Mouse (Mus musculus): ENCODE results near the gene Stx1b. TPM values are rescaled to one million over a fixed set of nuclear protein-coding genes. Genes with fewer than 3 reads are reported as not detected.
"Not testable (repeated sequence)": the region's sequence is repeated elsewhere in the genome, so short reads cannot be mapped to it uniquely, and the experiment has no call there.

Stx1b gene
- total RNA-seq, 2 experiments from 2014 or later = 336 to 351 TPM

DNA sequence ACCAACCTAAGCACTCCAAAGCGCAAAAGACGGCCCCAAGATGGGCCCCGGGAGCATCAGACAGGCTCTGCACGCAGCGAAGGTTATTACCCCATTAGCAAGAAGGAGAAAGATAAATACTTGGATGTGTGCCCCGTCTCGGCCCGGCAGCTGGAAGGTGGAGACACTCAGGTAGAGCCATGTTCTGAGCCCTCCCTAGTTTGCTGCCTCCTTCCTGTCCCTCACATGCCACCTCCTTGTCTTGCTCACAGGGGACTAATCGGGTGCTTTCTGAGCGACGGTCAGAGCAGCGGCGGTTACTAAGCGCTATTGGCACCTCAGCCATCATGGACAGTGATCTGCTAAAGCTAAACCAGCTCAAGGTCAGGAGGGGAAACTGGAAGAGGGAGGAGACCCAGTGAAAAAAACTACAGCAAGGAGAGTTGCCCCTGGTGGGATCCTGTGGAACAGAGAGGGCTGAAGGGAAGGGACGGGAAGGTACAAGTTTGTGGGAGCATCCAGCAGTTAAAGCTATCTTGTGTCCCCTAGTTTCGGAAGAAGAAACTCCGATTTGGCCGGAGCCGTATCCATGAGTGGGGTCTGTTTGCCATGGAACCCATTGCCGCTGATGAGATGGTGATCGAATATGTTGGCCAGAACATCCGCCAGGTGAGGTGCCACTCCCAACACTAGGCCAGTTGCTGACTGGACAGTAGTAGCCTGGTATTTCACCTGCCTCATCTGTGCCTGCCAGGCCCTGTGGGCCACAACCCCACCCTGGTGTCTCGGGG is 27.1 kb downstream of the Stx1b start:
- no peak overlapping the region for H3K27ac ChIP-seq
- no peak for TF ChIP-seq CTCF (conservative IDR thresholded peaks at IDR 0.05)
- DNase-seq (ENCODE audit: low spot score in 2 of 2) = no peak
- no peak overlapping the region for H3K4me3 ChIP-seq

DNA sequence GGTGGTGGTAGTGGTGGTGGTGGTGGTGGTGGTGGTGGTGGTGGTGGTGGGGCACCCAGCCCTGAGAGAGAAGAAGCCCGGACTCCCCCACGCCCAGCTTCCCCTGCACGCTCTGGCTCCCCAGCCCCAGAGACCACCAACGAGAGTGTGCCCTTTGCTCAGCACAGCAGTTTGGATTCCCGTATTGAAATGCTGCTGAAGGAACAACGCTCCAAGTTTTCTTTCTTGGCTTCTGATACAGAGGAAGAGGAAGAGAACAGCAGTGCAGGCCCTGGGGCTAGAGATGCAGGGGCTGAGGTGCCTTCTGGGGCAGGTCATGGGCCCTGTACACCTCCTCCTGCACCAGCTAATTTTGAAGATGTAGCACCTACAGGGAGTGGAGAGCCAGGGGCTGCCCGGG is 39.0 kb downstream of the Stx1b start, which contains the start of gene Gm49388:
TSS of gene Gm49388 (plus strand) at position 301 of the 400 bp plus-strand sequence.
- no peak for TF ChIP-seq CTCF (conservative IDR thresholded peaks at IDR 0.05)
- H3K4me3 ChIP-seq = no peak within 1 kb of the TSS
- H3K27ac ChIP-seq = no peak within 1 kb of the TSS
- no peak for DNase-seq (ENCODE audit: low spot score in 2 of 2)

- no peak for DNase-seq (ENCODE audit: low spot score in 2 of 2)
- Histone ChIP-seq H3K4me3 (peak overlapping the region; percentile 95), H3K27ac (peak overlapping the region; percentile 100; the same call in 1 of the 2 replicates)
- TF ChIP-seq CTCF (conservative IDR thresholded peaks at IDR 0.05) = no peak
Observed at GRCm38 (mm10) chr7:127778350-127778749, 46.0 kb downstream of the Stx1b start.

DNA sequence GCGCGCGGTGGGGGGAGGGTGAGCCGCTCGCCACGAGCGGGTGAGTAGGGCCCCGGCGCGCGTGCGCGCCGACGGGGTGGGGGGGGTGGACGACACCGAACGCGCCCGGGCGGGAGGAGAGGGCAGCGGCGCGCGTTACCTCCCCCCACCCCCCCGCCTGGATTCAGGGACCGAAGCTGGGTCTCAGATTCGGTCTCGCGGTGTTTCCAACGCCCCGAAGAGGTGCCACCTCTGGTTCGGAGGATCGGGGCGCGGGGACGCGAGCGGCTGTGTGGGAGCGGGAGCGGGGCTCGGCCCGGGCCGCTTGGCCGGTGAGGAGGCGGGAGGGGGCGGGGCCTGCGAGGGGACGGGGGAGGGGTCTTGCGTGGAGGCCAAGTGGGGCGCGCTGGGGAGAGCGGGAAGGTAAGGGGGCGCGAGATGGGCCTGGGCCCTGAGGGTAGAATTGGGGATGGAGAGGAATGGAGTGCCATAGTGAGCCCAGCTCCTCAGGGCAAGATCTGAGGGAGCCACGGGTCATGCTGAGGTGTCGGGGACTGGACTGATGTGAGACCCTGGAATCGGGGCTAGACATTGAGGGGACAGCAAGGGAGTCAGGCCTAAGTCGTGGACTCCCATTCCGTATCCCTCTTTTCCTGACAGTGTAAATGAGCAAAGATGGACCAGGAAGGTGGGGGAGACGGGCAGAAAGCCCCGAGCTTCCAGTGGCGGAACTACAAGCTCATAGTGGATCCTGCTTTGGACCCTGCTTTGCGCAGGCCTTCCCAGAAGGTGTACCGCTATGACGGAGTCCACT is 46.7 kb downstream of the Stx1b start:
- no peak for TF ChIP-seq CTCF (conservative IDR thresholded peaks at IDR 0.05)
- DNase-seq (ENCODE audit: low spot score in 2 of 2) = no peak
- Histone ChIP-seq H3K4me3 (peak overlapping the region; percentile 95), H3K27ac (peak overlapping the region; percentile 100)

DNA sequence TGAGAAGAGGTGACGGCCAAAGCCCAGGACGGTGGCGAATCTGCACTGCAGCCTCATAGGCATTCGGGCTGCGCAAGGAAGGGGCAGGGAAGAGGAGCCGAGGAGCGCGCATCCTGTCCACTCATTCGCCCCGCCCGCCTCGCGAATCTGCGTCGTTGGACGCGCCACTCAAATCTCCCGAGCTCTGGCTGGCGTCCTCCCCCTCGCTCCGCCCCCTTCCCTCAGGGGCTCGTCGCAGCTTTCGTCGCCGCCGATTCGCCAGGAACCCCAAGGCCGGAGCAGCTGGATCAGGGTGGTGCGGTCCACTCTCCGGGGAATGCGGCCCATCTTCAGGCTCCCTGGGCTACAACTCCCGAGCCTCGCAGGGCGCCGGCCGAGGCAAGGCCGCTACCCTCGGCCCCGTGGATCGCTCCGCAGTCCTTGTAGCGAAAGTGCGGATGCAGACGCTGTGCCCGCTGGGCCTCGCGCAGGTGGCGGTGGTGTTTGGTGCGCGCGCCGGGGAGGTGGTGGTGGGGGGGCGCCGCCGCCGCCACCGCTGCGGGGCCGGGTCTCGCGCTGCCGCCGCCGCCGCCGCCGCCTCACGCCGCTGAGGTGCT is 47.4 kb downstream of the Stx1b start:
- no peak for TF ChIP-seq CTCF (conservative IDR thresholded peaks at IDR 0.05)
- Histone ChIP-seq H3K4me3 (peak overlapping the region; percentile 95), H3K27ac (peak overlapping the region; percentile 100)
- DNase-seq (ENCODE audit: low spot score in 2 of 2) = peak; percentile 95 to 96

- no peak for TF ChIP-seq CTCF (conservative IDR thresholded peaks at IDR 0.05)
- DNase-seq (ENCODE audit: low spot score in 2 of 2) = peak; percentile 89 to 91
- peak within 1 kb of the TSS; percentile 100 for H3K27ac ChIP-seq
- peak within 1 kb of the TSS; percentile 95 for H3K4me3 ChIP-seq
Observed at GRCm38 (mm10) chr7:127776426-127776825, 47.9 kb downstream of the Stx1b start, which contains the start of gene Setd1a. TSS of gene Setd1a (plus strand) at chr7:127776670.

- Histone ChIP-seq H3K4me3 (peak overlapping the region; percentile 95), H3K27ac (peak overlapping the region; percentile 100)
- DNase-seq (ENCODE audit: low spot score in 2 of 2) = not testable (repeated sequence)
Observed at GRCm38 (mm10) chr7:127775837-127776236, 48.5 kb downstream of the Stx1b start.

GRCm38 (mm10) chr7:127773664-127774384 is 50.5 kb downstream of the Stx1b start:
- H3K4me3 ChIP-seq = no peak overlapping the region
- H3K27ac ChIP-seq = peak overlapping the region; percentile 20; the same call in 1 of the 2 replicates
- peak; percentile 89 for TF ChIP-seq CTCF (conservative IDR thresholded peaks at IDR 0.05)
- DNase-seq (ENCODE audit: low spot score in 2 of 2) = peak in 1 of 2 experiments; percentile 71

DNA sequence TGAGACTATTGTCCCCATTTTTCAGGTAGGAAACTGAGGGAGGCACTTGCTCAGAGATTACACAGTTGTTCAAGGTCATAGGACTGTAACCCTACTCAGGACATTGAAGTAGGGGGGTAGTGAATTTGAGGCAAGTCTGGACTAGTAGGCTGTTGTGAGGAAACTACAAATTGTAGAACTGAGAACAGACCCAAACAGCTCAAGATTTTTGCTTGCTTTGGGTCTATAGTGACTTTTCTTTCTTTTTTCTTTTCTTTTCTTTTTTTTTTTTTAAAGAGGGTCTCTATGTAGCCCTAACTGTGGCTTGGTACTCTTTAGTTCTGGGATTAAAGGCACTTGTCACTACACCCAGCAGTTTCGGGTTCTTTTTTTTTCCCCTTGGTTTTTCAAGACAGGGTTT is 51.8 kb downstream of the Stx1b start:
- H3K4me3 ChIP-seq = no peak overlapping the region
- no peak overlapping the region for H3K27ac ChIP-seq

DNA sequence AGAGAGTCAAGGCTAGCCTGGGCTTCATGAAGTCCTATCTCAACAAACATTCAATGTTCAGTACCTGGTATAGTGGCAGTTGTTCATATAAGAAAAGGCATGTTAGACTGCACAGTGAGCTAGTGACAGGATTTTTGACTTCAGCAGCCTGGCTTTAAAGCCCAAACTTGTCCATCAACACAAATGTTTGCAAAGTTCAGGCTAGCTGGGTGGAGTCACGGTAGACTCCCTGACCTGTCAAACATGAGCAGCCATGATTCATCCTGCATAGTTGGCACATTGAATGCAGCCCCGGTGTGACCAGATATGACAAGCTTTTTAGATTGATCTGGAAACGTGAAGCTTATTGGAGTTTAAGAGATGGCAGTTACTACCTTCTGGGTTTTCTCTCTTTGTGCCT is 52.3 kb downstream of the Stx1b start:
- Histone ChIP-seq H3K4me3 (no peak overlapping the region), H3K27ac (peak overlapping the region; percentile 93; the same call in 1 of the 2 replicates)
- no peak for DNase-seq (ENCODE audit: low spot score in 2 of 2)
- TF ChIP-seq CTCF (conservative IDR thresholded peaks at IDR 0.05) = no peak

More for the DNA sequence above, 51.8 kb downstream of the Stx1b start:
- DNase-seq (ENCODE audit: low spot score in 2 of 2) = no peak
- TF ChIP-seq CTCF (conservative IDR thresholded peaks at IDR 0.05) = no peak

- Histone ChIP-seq H3K4me3 (peak overlapping the region; percentile 92), H3K27ac (peak overlapping the region; percentile 93)
- TF ChIP-seq CTCF (conservative IDR thresholded peaks at IDR 0.05) = no peak
- peak; percentile 61 to 64 for DNase-seq (ENCODE audit: low spot score in 2 of 2)
Observed at GRCm38 (mm10) chr7:127771262-127771661, 53.1 kb downstream of the Stx1b start.
